Mouse (Mus musculus): ENCODE measurements at regions not wholly inside any gene's neighbourhood (a gene's known extent, or its start where the extent isn't known, plus 50 kb on each side); places are given as distances from the start of the nearest gene placed in this dataset.

DNA sequence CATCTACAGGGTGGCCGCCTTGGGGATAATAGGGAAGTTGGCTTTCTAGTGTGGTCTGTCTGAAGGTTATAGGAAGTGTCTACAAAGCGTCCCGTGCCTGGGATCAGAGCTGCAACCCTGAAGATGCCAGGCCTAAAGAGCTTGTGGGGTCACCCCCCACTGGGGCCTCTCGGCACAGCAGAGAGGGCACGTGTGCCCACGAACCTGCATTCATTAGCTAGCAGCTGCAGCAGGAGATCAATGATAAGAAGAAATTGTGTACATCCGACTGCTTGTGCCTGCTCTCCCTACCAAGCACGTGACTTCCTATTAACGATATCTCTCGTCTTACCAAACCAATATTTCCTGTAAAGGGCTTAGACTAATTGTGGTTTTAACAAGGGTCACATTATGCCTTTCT lies 200.9 kb downstream of the Maf start:
- no peak for ATAC-seq
- Histone ChIP-seq H3K9me3 (ENCODE audit: control insufficient read depth) (no peaks in the 10 kb centered on the region), H3K36me3 (ENCODE audit: control insufficient read depth, insufficient read depth) (no peaks in the 10 kb centered on the region), H3K4me1 (replicated peaks; ENCODE audit: control insufficient read depth, insufficient read depth, low read length) (no peaks in the 10 kb centered on the region), H3K27ac (ENCODE audit: low read depth, low read length) (no peak overlapping the region), H3K4me3 (ENCODE audit: low read depth, low read length) (no peak overlapping the region), H3K9ac (ENCODE audit: low read depth, low read length) (no peak overlapping the region), H3K27me3 (replicated peaks; ENCODE audit: control insufficient read depth, insufficient read depth, low read length) (no peaks in the 10 kb centered on the region), H3K4me2 (replicated peaks; ENCODE audit: low read depth) (no peak overlapping the region)
- TF ChIP-seq CTCF (IDR thresholded peaks at IDR 0.05; ENCODE audit: low read depth), result no peak
- WGBS, result 59% methylated on average over 10 of the region's 10 CpGs

DNA sequence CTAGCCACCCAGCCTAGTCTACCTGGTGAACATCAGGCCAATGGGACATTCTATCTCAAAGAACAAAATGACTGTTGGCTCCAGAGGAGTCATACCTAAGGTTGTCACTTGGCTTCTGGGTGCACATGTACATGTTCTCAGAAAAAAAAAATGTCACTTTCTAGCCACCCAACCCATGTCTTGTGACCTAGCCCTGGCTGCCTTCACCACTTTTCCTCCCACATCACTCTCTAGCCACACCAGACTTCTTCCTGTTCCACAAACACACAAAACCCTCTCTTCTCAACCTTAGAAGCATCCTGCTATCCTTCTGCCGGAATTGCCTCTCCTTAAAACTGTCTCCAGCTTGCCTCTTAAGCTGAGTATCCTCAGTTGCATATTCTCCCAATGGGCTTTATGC lies 211.6 kb downstream of the Maf start:
- Histone ChIP-seq H3K4me2 (replicated peaks; ENCODE audit: low read depth) (no peak overlapping the region), H3K4me3 (ENCODE audit: low read depth, low read length) (no peak overlapping the region), H3K9ac (ENCODE audit: low read depth, low read length) (no peak overlapping the region), H3K9me3 (ENCODE audit: control insufficient read depth) (no peaks in the 10 kb centered on the region), H3K27me3 (replicated peaks; ENCODE audit: control insufficient read depth, insufficient read depth, low read length) (no peaks in the 10 kb centered on the region), H3K27ac (ENCODE audit: low read depth, low read length) (no peak overlapping the region), H3K4me1 (replicated peaks; ENCODE audit: control insufficient read depth, insufficient read depth, low read length) (no peaks in the 10 kb centered on the region), H3K36me3 (ENCODE audit: control insufficient read depth, insufficient read depth) (no peaks in the 10 kb centered on the region)
- WGBS, result 86% methylated on average over 1 of the region's 1 CpGs
- no peak for TF ChIP-seq CTCF (IDR thresholded peaks at IDR 0.05; ENCODE audit: low read depth)
- ATAC-seq, result no peak

DNA sequence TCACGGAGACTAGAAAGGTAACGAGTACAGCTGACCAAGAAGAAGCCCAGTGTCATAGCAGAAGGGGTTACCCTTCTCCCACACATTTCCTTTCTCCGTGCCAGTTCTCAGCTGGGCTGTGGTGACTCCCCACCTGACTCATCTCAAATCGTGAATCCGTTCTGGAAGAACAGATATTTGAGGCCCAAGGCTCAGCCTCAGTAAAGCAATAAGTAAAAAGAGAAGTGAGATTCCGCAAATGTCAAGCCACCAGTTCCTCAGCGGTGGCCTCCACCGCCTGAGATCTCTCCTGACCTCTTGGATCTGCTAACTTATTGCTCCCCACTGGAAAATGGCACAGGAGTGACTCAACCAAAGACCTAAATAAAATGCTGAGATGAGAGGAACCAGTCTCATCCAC lies 213.2 kb downstream of the Maf start:
- no peaks in the 10 kb centered on the region for H3K9me3 ChIP-seq (ENCODE audit: control insufficient read depth)
- no peaks in the 10 kb centered on the region for H3K36me3 ChIP-seq (ENCODE audit: control insufficient read depth, insufficient read depth)
- WGBS, result 87% methylated on average over 8 of the region's 8 CpGs
- no peaks in the 10 kb centered on the region for H3K27me3 ChIP-seq (replicated peaks; ENCODE audit: control insufficient read depth, insufficient read depth, low read length)
- H3K9ac ChIP-seq (ENCODE audit: low read depth, low read length), result no peak overlapping the region
- ATAC-seq, result no peak
- H3K4me2 ChIP-seq (replicated peaks; ENCODE audit: low read depth), result no peak overlapping the region
- H3K4me3 ChIP-seq (ENCODE audit: low read depth, low read length), result no peak overlapping the region
- no peaks in the 10 kb centered on the region for H3K4me1 ChIP-seq (replicated peaks; ENCODE audit: control insufficient read depth, insufficient read depth, low read length)
- no peak for TF ChIP-seq CTCF (IDR thresholded peaks at IDR 0.05; ENCODE audit: low read depth)
- H3K27ac ChIP-seq (ENCODE audit: low read depth, low read length), result no peak overlapping the region

DNA sequence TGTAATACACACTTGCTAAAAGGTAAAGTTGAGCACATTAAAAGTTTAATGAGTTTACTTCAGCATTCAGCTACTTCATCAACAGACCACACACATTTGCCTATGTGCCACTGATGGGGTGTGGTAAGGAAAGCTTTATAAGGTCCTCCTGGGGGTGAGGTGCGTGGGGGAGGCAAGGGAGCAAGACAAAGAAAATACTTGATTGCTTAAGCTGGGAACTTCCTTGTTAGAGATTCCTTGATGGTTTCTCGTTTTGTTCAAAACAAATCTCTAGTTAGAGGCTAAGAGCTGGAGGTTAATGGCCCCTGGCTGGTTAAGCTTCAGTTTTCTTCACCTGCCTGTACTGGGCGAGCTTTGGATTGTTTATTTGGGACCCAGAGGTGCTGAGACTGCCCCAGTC lies 220.7 kb downstream of the Maf start:
- 35% methylated on average over 3 of the region's 3 CpGs for WGBS
- ATAC-seq, result no peak
- Histone ChIP-seq H3K36me3 (ENCODE audit: control insufficient read depth, insufficient read depth) (no peaks in the 10 kb centered on the region), H3K27ac (ENCODE audit: low read depth, low read length) (no peak overlapping the region), H3K9me3 (ENCODE audit: control insufficient read depth) (no peaks in the 10 kb centered on the region), H3K4me2 (replicated peaks; ENCODE audit: low read depth) (no peak overlapping the region), H3K4me3 (ENCODE audit: low read depth, low read length) (no peak overlapping the region), H3K9ac (ENCODE audit: low read depth, low read length) (no peak overlapping the region), H3K27me3 (replicated peaks; ENCODE audit: control insufficient read depth, insufficient read depth, low read length) (no peaks in the 10 kb centered on the region), H3K4me1 (replicated peaks; ENCODE audit: control insufficient read depth, insufficient read depth, low read length) (no peaks in the 10 kb centered on the region)
- TF ChIP-seq CTCF (IDR thresholded peaks at IDR 0.05; ENCODE audit: low read depth), result no peak

DNA sequence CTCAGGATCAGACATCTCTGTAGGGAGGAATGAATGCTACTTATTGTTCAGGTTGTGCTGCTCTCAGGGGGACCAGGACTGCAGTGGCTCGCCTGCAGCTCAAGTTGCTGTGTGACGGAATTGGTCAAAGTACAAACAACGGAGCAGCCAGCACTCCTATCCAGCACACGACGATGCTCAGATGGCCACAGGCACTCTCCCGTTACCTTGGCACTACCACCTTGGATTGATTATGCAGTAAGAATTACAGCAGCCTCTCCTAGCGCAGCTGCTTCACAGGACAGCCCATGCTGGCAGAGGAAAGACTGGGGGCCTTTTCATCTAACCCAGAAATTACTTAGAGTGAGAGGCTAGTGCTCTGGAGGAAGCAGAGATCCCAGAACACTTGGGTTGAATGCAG lies 226.5 kb downstream of the Maf start:
- H3K36me3 ChIP-seq (ENCODE audit: control insufficient read depth, insufficient read depth), result no peaks in the 10 kb centered on the region
- no peaks in the 10 kb centered on the region; the same call in 1 of the 2 replicates for H3K4me1 ChIP-seq (replicated peaks; ENCODE audit: control insufficient read depth, insufficient read depth, low read length)
- no peaks in the 10 kb centered on the region for H3K27me3 ChIP-seq (replicated peaks; ENCODE audit: control insufficient read depth, insufficient read depth, low read length)
- no peaks in the 10 kb centered on the region for H3K9me3 ChIP-seq (ENCODE audit: control insufficient read depth)
- whole genome bisulfite sequencing, result 48% methylated on average over 7 of the region's 7 CpGs
- no peak for TF ChIP-seq CTCF (IDR thresholded peaks at IDR 0.05; ENCODE audit: low read depth)
- no peak overlapping the region for H3K4me3 ChIP-seq (ENCODE audit: low read depth, low read length)
- no peak overlapping the region for H3K9ac ChIP-seq (ENCODE audit: low read depth, low read length)
- no peak for ATAC-seq
- H3K27ac ChIP-seq (ENCODE audit: low read depth, low read length), result no peak overlapping the region
- no peak overlapping the region for H3K4me2 ChIP-seq (replicated peaks; ENCODE audit: low read depth)

DNA sequence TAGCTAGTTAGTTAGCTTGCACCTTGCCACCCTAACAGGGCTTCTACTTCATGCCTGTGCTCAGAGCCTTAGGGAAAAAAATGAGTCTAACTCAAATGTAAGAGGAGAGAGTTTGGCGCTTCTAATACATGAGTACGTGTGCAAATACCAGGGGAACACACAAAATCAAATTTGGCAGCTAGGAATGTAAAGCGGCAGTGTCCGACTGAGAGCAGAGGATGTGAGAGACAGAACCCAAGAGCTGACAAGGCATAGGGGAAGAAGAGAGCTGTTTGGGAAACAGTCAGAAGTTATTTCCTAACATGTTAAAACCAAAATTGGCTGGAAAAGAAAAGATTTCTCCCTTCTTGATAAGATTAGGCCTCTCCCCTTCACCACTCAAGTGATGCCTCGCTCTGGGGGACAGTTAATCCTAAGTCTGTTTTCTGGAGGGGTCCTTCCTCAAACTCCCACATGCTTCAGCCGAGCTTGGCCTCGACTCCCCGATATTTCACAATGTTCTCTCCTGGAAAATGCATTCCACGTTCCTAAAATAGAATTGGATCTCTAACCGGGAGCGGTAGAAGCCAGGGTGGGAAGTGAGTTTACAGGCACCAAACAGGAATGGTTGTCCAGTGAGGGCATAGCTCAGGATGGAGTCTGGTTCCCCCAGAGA lies 229.1 kb downstream of the Maf start:
- Histone ChIP-seq H3K27ac (ENCODE audit: low read depth, low read length) (no peak overlapping the region), H3K4me1 (replicated peaks; ENCODE audit: control insufficient read depth, insufficient read depth, low read length) (no peaks in the 10 kb centered on the region; the same call in 1 of the 2 replicates), H3K4me3 (ENCODE audit: low read depth, low read length) (no peak overlapping the region), H3K4me2 (replicated peaks; ENCODE audit: low read depth) (no peak overlapping the region), H3K27me3 (replicated peaks; ENCODE audit: control insufficient read depth, insufficient read depth, low read length) (no peaks in the 10 kb centered on the region), H3K9ac (ENCODE audit: low read depth, low read length) (no peak overlapping the region), H3K9me3 (ENCODE audit: control insufficient read depth) (no peaks in the 10 kb centered on the region), H3K36me3 (ENCODE audit: control insufficient read depth, insufficient read depth) (no peaks in the 10 kb centered on the region)
- TF ChIP-seq CTCF (IDR thresholded peaks at IDR 0.05; ENCODE audit: low read depth), result no peak
- no peak for ATAC-seq
- WGBS, result 67% methylated on average over 11 of the region's 11 CpGs

DNA sequence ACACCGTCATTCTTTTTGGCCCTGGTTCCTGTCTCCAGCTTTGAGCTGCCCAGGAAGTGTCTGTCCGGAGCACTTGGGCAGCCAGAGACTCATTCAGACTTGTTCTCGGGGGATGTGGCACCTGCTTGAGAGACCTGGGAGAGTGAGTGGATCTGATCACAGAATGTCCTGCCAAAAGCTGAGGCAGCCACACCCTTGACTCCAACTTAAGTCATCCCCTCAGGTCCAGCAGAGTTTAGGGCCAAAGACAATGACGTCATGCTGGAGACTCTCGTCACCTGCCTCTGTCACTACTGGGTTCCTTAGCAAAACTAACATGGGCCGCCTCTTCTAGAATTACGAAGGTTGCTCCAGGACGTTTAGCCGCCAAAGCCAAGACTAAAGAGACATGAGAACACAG lies 231.5 kb downstream of the Maf start:
- Histone ChIP-seq H3K27me3 (replicated peaks; ENCODE audit: control insufficient read depth, insufficient read depth, low read length) (no peaks in the 10 kb centered on the region), H3K4me1 (replicated peaks; ENCODE audit: control insufficient read depth, insufficient read depth, low read length) (no peaks in the 10 kb centered on the region; the same call in 1 of the 2 replicates), H3K36me3 (ENCODE audit: control insufficient read depth, insufficient read depth) (no peaks in the 10 kb centered on the region), H3K4me2 (replicated peaks; ENCODE audit: low read depth) (no peak overlapping the region), H3K27ac (ENCODE audit: low read depth, low read length) (no peak overlapping the region), H3K4me3 (ENCODE audit: low read depth, low read length) (no peak overlapping the region), H3K9ac (ENCODE audit: low read depth, low read length) (no peak overlapping the region), H3K9me3 (ENCODE audit: control insufficient read depth) (no peaks in the 10 kb centered on the region)
- 88% methylated on average over 9 of the region's 9 CpGs for WGBS
- ATAC-seq, result no peak
- no peak for TF ChIP-seq CTCF (IDR thresholded peaks at IDR 0.05; ENCODE audit: low read depth)

Measured in intestine, postnatal 0 days (tissue).